Mouse (Mus musculus) left cerebral cortex, adult 2 months (tissue): Measurements from ENCODE around the gene Hoxa5. TPM values are rescaled to one million over a fixed set of nuclear protein-coding genes. Genes with fewer than 3 reads are reported as not detected.

ENCODE experiments used
- DNase-seq, 2 experiments: peaks; one replicate each; pipeline ENCODE4 v3.0.0; 2021 to 2022; ENCODE audit warnings: low spot score in 2 of 2, mixed read lengths in 1 of 2; ENCODE audit errors: extremely low spot score in 1 of 2
- H3K27ac ChIP-seq: fragments of 200-600 bp; 2 replicates; pipeline ENCODE4 v1.8.1; 2022
- H3K4me3 ChIP-seq: fragments of 200-600 bp; 2 replicates; pipeline ENCODE4 v1.8.1; 2022
- CTCF ChIP-seq: fragments of 200-600 bp; IDR thresholded peaks from 2 replicates; pipeline ENCODE4 v1.8.1; 2022; ENCODE audit warnings: antibody characterized with exemption, mild to moderate bottlenecking, moderate library complexity
- intact Hi-C: fragments of 180-260 bp; cut with DNase I; formaldehyde crosslinking; loops from one replicate; pipeline ENCODE4 v1.15.1; 2025
- total RNA-seq, 2 experiments: library from RNA; stranded (reverse); gene quantifications; 2 replicates each; pipeline ENCODE4 v1.2.3; 2021

The Hoxa5 gene
- total RNA-seq, 2 experiments from 2014 or later, result not detected

GRCm38 (mm10) chr6:52237346-52238154 lies 33.2 kb upstream of the Hoxa5 start:
- Histone ChIP-seq H3K27ac (no peak overlapping the region), H3K4me3 (no peak overlapping the region)
- TF ChIP-seq CTCF, result no peak
- intact Hi-C loops, result no loop called here
- DNase-seq, result no peak

GRCm38 (mm10) chr6:52236806-52237205 lies 32.4 kb upstream of the Hoxa5 start:
- intact Hi-C loops, result no loop called here
- TF ChIP-seq CTCF, result no peak
- no peak overlapping the region for H3K4me3 ChIP-seq

GRCm38 (mm10) chr6:52235866-52236265 lies 31.5 kb upstream of the Hoxa5 start:
- intact Hi-C loops, result no loop called here
- Histone ChIP-seq H3K4me3 (no peak overlapping the region), H3K27ac (no peak overlapping the region)
- no peak for DNase-seq
- TF ChIP-seq CTCF, result no peak

More at GRCm38 (mm10) chr6:52236806-52237205, 32.4 kb upstream of the Hoxa5 start:
- no peak overlapping the region for H3K27ac ChIP-seq
- DNase-seq, result no peak

GRCm38 (mm10) chr6:52235267-52235666 lies 30.9 kb upstream of the Hoxa5 start:
- H3K27ac ChIP-seq, result no peak overlapping the region
- no peak overlapping the region for H3K4me3 ChIP-seq
- no peak for TF ChIP-seq CTCF
- no peak for DNase-seq
- intact Hi-C loops, result no loop called here

GRCm38 (mm10) chr6:52234428-52235140 lies 30.2 kb upstream of the Hoxa5 start:
- no peak for TF ChIP-seq CTCF
- DNase-seq, result no peak
- intact Hi-C loops, result no loop called here
- H3K4me3 ChIP-seq, result no peak overlapping the region
- H3K27ac ChIP-seq, result no peak overlapping the region

- no peak for TF ChIP-seq CTCF
- DNase-seq, result no peak
- intact Hi-C loops, result no loop called here
- no peak overlapping the region for H3K27ac ChIP-seq
- H3K4me3 ChIP-seq, result no peak overlapping the region
These were observed 29.4 kb upstream of the Hoxa5 start for GRCm38 (mm10) chr6:52233546-52234427.

- Histone ChIP-seq H3K27ac (no peak overlapping the region), H3K4me3 (no peak overlapping the region)
- intact Hi-C loops, result no loop called here
- no peak for DNase-seq
- no peak for TF ChIP-seq CTCF
These were observed 28.7 kb upstream of the Hoxa5 start for GRCm38 (mm10) chr6:52232984-52233545.

- TF ChIP-seq CTCF, result no peak
- no peak for DNase-seq
- H3K27ac ChIP-seq, result no peak overlapping the region
- no peak overlapping the region for H3K4me3 ChIP-seq
- intact Hi-C loops, result no loop called here
These were observed 28.2 kb upstream of the Hoxa5 start for GRCm38 (mm10) chr6:52232568-52232965.

- H3K27ac ChIP-seq, result no peak overlapping the region
- no peak overlapping the region for H3K4me3 ChIP-seq
- no peak for TF ChIP-seq CTCF
- intact Hi-C loops, result no loop called here
- DNase-seq, result no peak
These were observed 27.6 kb upstream of the Hoxa5 start for GRCm38 (mm10) chr6:52231885-52232567.

- Histone ChIP-seq H3K4me3 (no peak within 1 kb of the TSS), H3K27ac (no peak within 1 kb of the TSS)
- intact Hi-C loops, result no loop called here
- no peak for TF ChIP-seq CTCF
- no peak for DNase-seq
These were observed 26.3 kb upstream of the Hoxa5 start, which contains the start of gene Hoxa9 for GRCm38 (mm10) chr6:52230516-52231165. Gene Hoxa9 (minus strand): TSS chr6:52231089.
